Mouse (Mus musculus): ENCODE results near the gene Ncbp3. TPM values are rescaled to one million over a fixed set of nuclear protein-coding genes. Genes with fewer than 3 reads are reported as not detected.

Ncbp3 gene
- polyA plus RNA-seq, 1 experiment from 2014 or later: 11.6 TPM

GRCm38 (mm10) chr11:73016103-73016420 is 31.5 kb upstream of the Ncbp3 start:
- Histone ChIP-seq H3K27me3 (peaks cover 31% of the 10 kb centered on the region), H3K4me1 (replicated peaks) (peaks cover 34% of the 10 kb centered on the region), H3K27ac (replicated peaks) (no peak overlapping the region), H3K36me3 (no peaks in the 10 kb centered on the region), H3K9me3 (no peaks in the 10 kb centered on the region), H3K9ac (no peak overlapping the region), H3K4me2 (no peak overlapping the region), H3K4me3 (no peak overlapping the region)
- WGBS: 78% methylated on average over 6 of the region's 6 CpGs
- no peak for ATAC-seq (ENCODE audit: low read depth)

GRCm38 (mm10) chr11:73018471-73019146 is 29.0 kb upstream of the Ncbp3 start, which contains the start of gene Camkk1:
Camkk1 (plus strand) TSS chr11:73019008.
- Histone ChIP-seq H3K27me3 (peaks cover 38% of the 10 kb centered on the region), H3K4me3 (peak within 1 kb of the TSS; percentile 76), H3K4me2 (peak within 1 kb of the TSS; percentile 92), H3K36me3 (no peaks in the 10 kb centered on the region), H3K27ac (replicated peaks) (peak within 1 kb of the TSS; percentile 82), H3K9ac (peak within 1 kb of the TSS; percentile 81), H3K9me3 (no peaks in the 10 kb centered on the region), H3K4me1 (replicated peaks) (peaks cover 37% of the 10 kb centered on the region)
- WGBS: under 1% methylated on average over 55 of the region's 57 CpGs
- peak; percentile 95 for ATAC-seq (ENCODE audit: low read depth)

GRCm38 (mm10) chr11:73019147-73019795 is 28.3 kb upstream of the Ncbp3 start:
- H3K4me1 ChIP-seq (replicated peaks): peaks cover 43% of the 10 kb centered on the region
- H3K27ac ChIP-seq (replicated peaks): peak overlapping the region; percentile 82
- ATAC-seq (ENCODE audit: low read depth): peak; percentile 75
- no peaks in the 10 kb centered on the region for H3K9me3 ChIP-seq
- peak overlapping the region; percentile 76 for H3K4me3 ChIP-seq
- H3K4me2 ChIP-seq: peak overlapping the region; percentile 92
- H3K9ac ChIP-seq: peak overlapping the region; percentile 81
- no peaks in the 10 kb centered on the region for H3K36me3 ChIP-seq
- WGBS: 1% methylated on average over 46 of the region's 46 CpGs
- H3K27me3 ChIP-seq: peaks cover 38% of the 10 kb centered on the region

- 0 out of 2 replicates have a peak overlapping the region, but pooled peaks have one; percentile 5 for H3K9ac ChIP-seq
- peaks cover 7% of the 10 kb centered on the region; the same call in 1 of the 2 replicates for H3K36me3 ChIP-seq
- H3K27me3 ChIP-seq: peaks cover 38% of the 10 kb centered on the region
- H3K4me2 ChIP-seq: no peak overlapping the region
- H3K9me3 ChIP-seq: no peaks in the 10 kb centered on the region
- peaks cover 40% of the 10 kb centered on the region for H3K4me1 ChIP-seq (replicated peaks)
- H3K4me3 ChIP-seq: no peak overlapping the region
- ATAC-seq (ENCODE audit: low read depth): no peak
- no peak overlapping the region for H3K27ac ChIP-seq (replicated peaks)
- WGBS: 63% methylated on average over 7 of the region's 7 CpGs
Observed at GRCm38 (mm10) chr11:73020953-73021800, 26.4 kb upstream of the Ncbp3 start.

GRCm38 (mm10) chr11:73023099-73023498 is 24.5 kb upstream of the Ncbp3 start:
- H3K27ac ChIP-seq (replicated peaks): no peak overlapping the region
- peaks cover 38% of the 10 kb centered on the region for H3K4me1 ChIP-seq (replicated peaks)
- no peak overlapping the region for H3K4me2 ChIP-seq
- peak overlapping the region; percentile 23; the same call in 1 of the 2 replicates for H3K9ac ChIP-seq
- H3K9me3 ChIP-seq: no peaks in the 10 kb centered on the region
- peaks cover 14% of the 10 kb centered on the region for H3K36me3 ChIP-seq
- H3K4me3 ChIP-seq: no peak overlapping the region
- ATAC-seq (ENCODE audit: low read depth): no peak
- 55% methylated on average over 9 of the region's 9 CpGs for WGBS
- peaks cover 23% of the 10 kb centered on the region for H3K27me3 ChIP-seq

- H3K27ac ChIP-seq (replicated peaks): peak overlapping the region; percentile 33; the same call in 1 of the 2 replicates
- no peaks in the 10 kb centered on the region for H3K9me3 ChIP-seq
- H3K27me3 ChIP-seq: peaks cover 21% of the 10 kb centered on the region
- H3K36me3 ChIP-seq: peaks cover 20% of the 10 kb centered on the region
- H3K9ac ChIP-seq: 0 out of 2 replicates have a peak overlapping the region, but pooled peaks have one; percentile 8
- no peak for ATAC-seq (ENCODE audit: low read depth)
- no peak overlapping the region for H3K4me3 ChIP-seq
- H3K4me1 ChIP-seq (replicated peaks): peaks cover 33% of the 10 kb centered on the region
- H3K4me2 ChIP-seq: no peak overlapping the region
- WGBS: 46% methylated on average over 4 of the region's 4 CpGs
Observed at GRCm38 (mm10) chr11:73023827-73024226, 23.8 kb upstream of the Ncbp3 start.

GRCm38 (mm10) chr11:73024236-73024904 is 23.2 kb upstream of the Ncbp3 start:
- 0 out of 2 replicates have a peak overlapping the region, but pooled peaks have one; percentile 8 for H3K9ac ChIP-seq
- peaks cover 23% of the 10 kb centered on the region for H3K36me3 ChIP-seq
- peaks cover 31% of the 10 kb centered on the region for H3K4me1 ChIP-seq (replicated peaks)
- WGBS: 63% methylated on average over 7 of the region's 7 CpGs
- no peak overlapping the region for H3K4me3 ChIP-seq
- peaks cover 21% of the 10 kb centered on the region for H3K27me3 ChIP-seq
- no peaks in the 10 kb centered on the region for H3K9me3 ChIP-seq
- H3K27ac ChIP-seq (replicated peaks): peak overlapping the region; percentile 33; the same call in 1 of the 2 replicates
- no peak overlapping the region for H3K4me2 ChIP-seq
- ATAC-seq (ENCODE audit: low read depth): no peak

GRCm38 (mm10) chr11:73026961-73027360 is 20.6 kb upstream of the Ncbp3 start:
- H3K4me1 ChIP-seq (replicated peaks): peaks cover 26% of the 10 kb centered on the region

GRCm38 (mm10) chr11:73030821-73031498 is 16.6 kb upstream of the Ncbp3 start:
- Histone ChIP-seq H3K4me2 (peak overlapping the region; percentile 62), H3K9ac (peak overlapping the region; percentile 62), H3K27ac (replicated peaks) (peak overlapping the region; percentile 84), H3K36me3 (peaks cover 22% of the 10 kb centered on the region), H3K27me3 (no peaks in the 10 kb centered on the region), H3K4me3 (peak overlapping the region; percentile 30), H3K9me3 (no peaks in the 10 kb centered on the region), H3K4me1 (replicated peaks) (peaks cover 12% of the 10 kb centered on the region)
- peak; percentile 92 for ATAC-seq (ENCODE audit: low read depth)
- 26% methylated on average over 20 of the region's 20 CpGs for WGBS

More at GRCm38 (mm10) chr11:73026961-73027360, 20.6 kb upstream of the Ncbp3 start:
- Histone ChIP-seq H3K4me3 (no peak overlapping the region), H3K27ac (replicated peaks) (no peak overlapping the region), H3K9ac (no peak overlapping the region), H3K4me2 (no peak overlapping the region), H3K9me3 (no peaks in the 10 kb centered on the region), H3K27me3 (no peaks in the 10 kb centered on the region), H3K36me3 (peaks cover 23% of the 10 kb centered on the region)
- 60% methylated on average over 8 of the region's 8 CpGs for WGBS
- no peak for ATAC-seq (ENCODE audit: low read depth)

GRCm38 (mm10) chr11:73031536-73031935 is 16.0 kb upstream of the Ncbp3 start:
- no peak for ATAC-seq (ENCODE audit: low read depth)

GRCm38 (mm10) chr11:73036077-73036476 is 11.5 kb upstream of the Ncbp3 start:
- H3K9ac ChIP-seq: no peak overlapping the region
- H3K4me1 ChIP-seq (replicated peaks): peaks cover 26% of the 10 kb centered on the region
- peaks cover 41% of the 10 kb centered on the region for H3K36me3 ChIP-seq
- ATAC-seq (ENCODE audit: low read depth): no peak
- H3K27me3 ChIP-seq: no peaks in the 10 kb centered on the region
- no peak overlapping the region for H3K4me3 ChIP-seq
- WGBS: 80% methylated on average over 7 of the region's 7 CpGs
- no peaks in the 10 kb centered on the region for H3K9me3 ChIP-seq
- 0 out of 2 replicates have a peak overlapping the region, but pooled peaks have one; percentile 28 for H3K27ac ChIP-seq (replicated peaks)
- H3K4me2 ChIP-seq: no peak overlapping the region

More at GRCm38 (mm10) chr11:73031536-73031935, 16.0 kb upstream of the Ncbp3 start:
- peaks cover 20% of the 10 kb centered on the region; the same call in 1 of the 2 replicates for H3K36me3 ChIP-seq
- H3K4me1 ChIP-seq (replicated peaks): peaks cover 18% of the 10 kb centered on the region
- no peaks in the 10 kb centered on the region for H3K9me3 ChIP-seq
- peak overlapping the region; percentile 30; the same call in 1 of the 2 replicates for H3K4me3 ChIP-seq
- peak overlapping the region; percentile 61 for H3K9ac ChIP-seq
- H3K27ac ChIP-seq (replicated peaks): peak overlapping the region; percentile 84
- H3K4me2 ChIP-seq: peak overlapping the region; percentile 62
- H3K27me3 ChIP-seq: no peaks in the 10 kb centered on the region
- 51% methylated on average over 5 of the region's 5 CpGs for WGBS

All from neural tube, embryonic 13.5 days (tissue).